Mouse (Mus musculus) adrenal gland, adult 2 months (tissue): ENCODE data around the gene Dyrk4. TPM values are rescaled to one million over a fixed set of nuclear protein-coding genes. Genes with fewer than 3 reads are reported as not detected.

Source experiments
- polyA plus RNA-seq: library from polyadenylated mRNA; depleted of rRNA; stranded (reverse); fragments of >200 nt; gene quantifications from 2 replicates; pipeline ENCODE4 v1.2.3, GENCODE M21; 2012; rRNA removed
- total RNA-seq, 2 experiments: library from RNA; stranded (reverse); gene quantifications; 2 replicates each; pipeline ENCODE4 v1.2.3; 2021

The Dyrk4 gene
- total and polyA plus RNA-seq, 3 experiments: not detected

Other genes starting within 250 kb of the Dyrk4 start
- 1 to 10 TPM in 1 of 2 experiments, under 1 TPM in 1; 0.81 to 1.1 TPM for gene Kcna6, start 181.2 kb downstream of the Dyrk4 start, total RNA-seq
- gene Kcna6, start 181.2 kb downstream of the Dyrk4 start, polyA plus RNA-seq: 0.47 and 0.66 TPM in 2 replicates
- gene Ndufa9, start 72.7 kb downstream of the Dyrk4 start, total RNA-seq: 100 to 1,000 TPM; 167 to 248 TPM
- gene Ndufa9, start 72.7 kb downstream of the Dyrk4 start, polyA plus RNA-seq: 77.2 and 80.4 TPM in 2 replicates
- gene Akap3, start 68.7 kb downstream of the Dyrk4 start, total RNA-seq: not detected
- gene Akap3, start 68.7 kb downstream of the Dyrk4 start, polyA plus RNA-seq: 0.03 and 0.04 TPM in 2 replicates
- 1 to 10 TPM in 1 of 2 experiments, under 1 TPM in 1; 0.59 to 1.3 TPM for gene Rad51ap1, start 17.7 kb upstream of the Dyrk4 start, total RNA-seq
- 0.59 and 1.1 TPM in 2 replicates for gene Rad51ap1, start 17.7 kb upstream of the Dyrk4 start, polyA plus RNA-seq
- 10 to 100 TPM; 17.4 to 22.1 TPM for gene D6Wsu163e, start 18.1 kb upstream of the Dyrk4 start, total RNA-seq
- 1.3 and 1.5 TPM in 2 replicates for gene D6Wsu163e, start 18.1 kb upstream of the Dyrk4 start, polyA plus RNA-seq
- gene Fgf6, start 93.7 kb upstream of the Dyrk4 start, total RNA-seq: not detected
- not detected in 2 replicates for gene Fgf6, start 93.7 kb upstream of the Dyrk4 start, polyA plus RNA-seq
- not detected for gene Fgf23, start 151.1 kb upstream of the Dyrk4 start, total RNA-seq
- gene Fgf23, start 151.1 kb upstream of the Dyrk4 start, polyA plus RNA-seq: not detected in 2 replicates
- 10 to 100 TPM; 13.2 to 21.9 TPM for gene Tigar, start 187.7 kb upstream of the Dyrk4 start, total RNA-seq
- 2.2 and 3.0 TPM in 2 replicates for gene Tigar, start 187.7 kb upstream of the Dyrk4 start, polyA plus RNA-seq
- gene Ccnd2, start 230.4 kb upstream of the Dyrk4 start, total RNA-seq: 100 to 1,000 TPM; 481 to 519 TPM
- gene Ccnd2, start 230.4 kb upstream of the Dyrk4 start, polyA plus RNA-seq: 76.2 and 127 TPM in 2 replicates